Comparison of ENCODE assay signal across 8 mouse cellular contexts in the genomic region with DNA sequence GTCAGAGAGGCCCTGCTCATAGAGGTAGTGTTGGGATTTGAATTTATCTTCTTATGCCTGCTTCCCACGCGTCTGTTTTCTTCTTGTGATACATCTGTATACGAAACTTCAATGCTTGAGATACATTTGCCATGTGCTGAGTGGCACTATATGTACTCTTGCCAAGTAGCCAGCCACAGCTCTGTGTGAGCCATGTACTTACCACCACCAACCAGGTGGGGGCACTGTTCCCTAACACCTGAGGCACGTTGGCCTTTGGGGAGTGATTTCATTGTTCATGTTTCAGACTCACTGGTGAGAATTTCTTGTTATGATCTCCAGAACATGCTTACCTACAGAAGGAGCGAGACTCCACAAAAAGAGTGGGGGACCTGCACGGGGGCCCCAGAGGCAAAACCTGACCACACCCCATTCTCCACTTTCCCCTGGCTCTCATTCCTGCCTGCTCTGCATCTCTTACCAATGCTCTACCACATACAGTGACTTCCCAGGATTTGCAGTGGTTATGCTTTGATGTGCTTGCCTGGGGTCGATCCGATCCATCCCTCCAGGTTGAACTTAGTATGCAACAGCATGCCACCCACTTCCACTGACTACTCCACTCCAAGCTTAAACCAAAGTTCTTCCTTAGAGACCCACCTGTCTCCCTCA. TPM values are rescaled to one million over a fixed set of nuclear protein-coding genes. Genes with fewer than 3 reads are reported as not detected.
DNase-seq lines count a peak whose midpoint lies in the region; ATAC-seq and TF ChIP-seq lines count a peak whose summit lies in the region.

No protein-coding gene starts in this region.

- ATAC-seq in hindbrain, embryonic 16.5 days = peak; percentile 81

- H3K36me3 ChIP-seq in hindbrain, embryonic 16.5 days (ENCODE audit: control insufficient read depth, insufficient read depth, low read length) = no peaks in the 10 kb centered on the region
- H3K36me3 ChIP-seq in midbrain, embryonic 10.5 days = no peaks in the 10 kb centered on the region

- H3K9me3 ChIP-seq in hindbrain, embryonic 16.5 days (ENCODE audit: control insufficient read depth, low read length) = no peaks in the 10 kb centered on the region
- no peaks in the 10 kb centered on the region for H3K9me3 ChIP-seq in midbrain, embryonic 10.5 days (replicated peaks)

- TF ChIP-seq CTCF in left cerebral cortex, adult 2 months (IDR thresholded peaks at IDR 0.05) = peak; percentile 98

- WGBS in hindbrain, embryonic 16.5 days = 24% methylated on average over 8 of the region's 8 CpGs
- WGBS in midbrain, embryonic 10.5 days = 29% methylated on average over 8 of the region's 8 CpGs

- H3K4me2 ChIP-seq in hindbrain, embryonic 16.5 days (ENCODE audit: low read length) = no peak overlapping the region

- no peaks in the 10 kb centered on the region for H3K4me1 ChIP-seq in hindbrain, embryonic 16.5 days (ENCODE audit: control insufficient read depth, insufficient read depth, low read depth, low read length)
- H3K4me1 ChIP-seq in midbrain, embryonic 10.5 days = peaks cover 21% of the 10 kb centered on the region

- no peaks in the 10 kb centered on the region for H3K27me3 ChIP-seq in hindbrain, embryonic 16.5 days (replicated peaks; ENCODE audit: control insufficient read depth, insufficient read depth, low read length)
- no peaks in the 10 kb centered on the region for H3K27me3 ChIP-seq in midbrain, embryonic 10.5 days (ENCODE audit: low read depth, poor library complexity, severe bottlenecking)

- peak overlapping the region; percentile 18; the same call in 1 of the 2 replicates for H3K9ac ChIP-seq in hindbrain, embryonic 16.5 days (ENCODE audit: low read depth, low read length)

- no peak overlapping the region for H3K27ac ChIP-seq in hindbrain, embryonic 16.5 days (ENCODE audit: low read depth, low read length)
- no peak overlapping the region for H3K27ac ChIP-seq in left cerebral cortex, adult 2 months
- H3K27ac ChIP-seq in midbrain, embryonic 10.5 days (replicated peaks) = peak overlapping the region; percentile 68; the same call in 1 of the 2 replicates

- intact Hi-C loops in left cerebral cortex, adult 2 months (cut with DNase I) = loop anchor here (1.0 to 5.0 kb wide), 3 partner anchors 281 to 773 kb away; no protein-coding TSS in a partner anchor

- no peak overlapping the region for H3K4me3 ChIP-seq in hindbrain, embryonic 16.5 days (ENCODE audit: low read length)
- no peak overlapping the region for H3K4me3 ChIP-seq in left cerebral cortex, adult 2 months
- H3K4me3 ChIP-seq in midbrain, embryonic 10.5 days = no peak overlapping the region

- peak; percentile 34 for DNase-seq in WW6 (ENCODE audit: low read depth, low spot score)
- DNase-seq in cerebellum, adult 9-10 months = peak; percentile 90
- DNase-seq in frontal cortex, adult 2 months (ENCODE audit: extremely low spot score in 1 of 2, low spot score in 1 of 2) = peak; percentile 23 to 89
- DNase-seq in left cerebral cortex, adult 2 months (ENCODE audit: extremely low spot score in 1 of 2, low spot score in 2 of 2) = peak; percentile 70 to 86
- peak; percentile 83 for DNase-seq in midbrain, embryonic 10.5 days (ENCODE audit: low spot score)
- peak; percentile 31 to 34 for DNase-seq in right cerebral cortex, postnatal 36 days (ENCODE audit: low spot score in 2 of 2)
- peak; percentile 80 to 81 for DNase-seq in urinary bladder, postnatal 36 days (ENCODE audit: low spot score in 2 of 2)

RNA-seq across cellular contexts. Expression of a gene that starts 18.0 kb away (rescaled TPM):
- polyA plus RNA-seq in frontal cortex, adult 2 months (2012; rRNA removed) = 1.4 TPM in 2 replicates
- 0.28 TPM in 1 of 2 replicates, not detected in the other for polyA plus RNA-seq in hindbrain, embryonic 16.5 days (2015; fragmentation: Nextera tagmentation; extraction: Ambion mirVana)
- total RNA-seq in left cerebral cortex, adult 2 months (2021) = not detected
- polyA plus RNA-seq in midbrain, embryonic 10.5 days (2016; fragmentation: Nextera tagmentation; extraction: Ambion mirVana) = not detected in 2 replicates

Comparison
In these comparisons a context has a peak if more than half of its experiments do, and no peak if none do; other contexts are left out.
1. DNase-seq: peak in every context shown above with its lines; median percentile 90 in cerebellum, adult 9-10 months; 83 in midbrain, embryonic 10.5 days; 80 in urinary bladder, postnatal 36 days; 78 in left cerebral cortex, adult 2 months; 56 in frontal cortex, adult 2 months; 34 in WW6; 32 in right cerebral cortex, postnatal 36 days.